Mouse (Mus musculus): Measurements from ENCODE around the gene Rcn1.

DNA sequence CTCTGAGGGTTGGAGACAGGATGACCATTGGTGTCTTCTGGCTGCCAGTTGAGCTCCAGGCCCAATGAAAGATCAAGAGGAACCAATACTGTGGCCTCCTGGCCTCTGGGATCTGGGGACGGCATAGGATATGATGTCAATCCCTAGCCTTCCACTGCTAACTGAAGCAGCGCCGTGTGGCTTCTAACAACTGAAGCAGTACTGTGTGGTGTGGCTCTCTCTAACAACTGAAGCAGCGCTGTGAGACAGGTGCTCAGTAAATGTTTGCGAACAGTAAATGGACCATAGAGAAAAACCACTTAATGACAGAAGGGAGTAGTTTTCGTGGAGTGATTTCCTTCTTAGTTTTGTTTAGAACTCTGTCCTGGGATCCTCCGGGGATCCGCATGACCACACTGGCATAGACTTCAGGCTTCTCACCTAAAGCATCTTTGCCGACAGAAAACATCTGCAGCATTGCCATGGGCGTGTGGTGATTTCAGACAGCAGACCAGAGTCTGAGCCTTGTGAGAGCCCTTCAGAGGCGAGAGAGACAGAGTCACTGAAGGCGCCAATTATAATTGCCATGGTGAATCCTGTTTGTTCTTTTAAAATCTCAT lies 19.6 kb upstream of the Rcn1 start:
- TF ChIP-seq CTCF (IDR thresholded peaks at IDR 0.05; ENCODE audit: low read depth, low read length) = no peak
- no peak for TF ChIP-seq EP300 (IDR thresholded peaks at IDR 0.05; ENCODE audit: insufficient read depth, low read depth, low read length)
